Mouse (Mus musculus) midbrain, embryonic 11.5 days (tissue): Measurements from ENCODE around the gene E2f3. TPM values are rescaled to one million over a fixed set of nuclear protein-coding genes. Genes with fewer than 3 reads are reported as not detected.

Source experiments
- ATAC-seq: fragments of 200-750 bp; cut with Nextera tagmentation; 2 replicates; pipeline ENCODE4 v1.8.0; 2017; ENCODE audit warnings: moderate TSS enrichment, moderate library complexity; ENCODE audit not compliant: low FRiP score
- DNase-seq: peaks from one replicate; pipeline ENCODE4 v3.0.0; 2015; ENCODE audit warnings: low spot score; ENCODE audit errors: missing footprints
- H3K27ac ChIP-seq: fragments of 300-500 bp; sonication (generic); 2 replicates; pipeline ENCODE4 v1.5.1; 2014; ENCODE audit warnings: low read depth, low read length
- H3K27me3 ChIP-seq: fragments of 300-500 bp; sonication (generic); 2 replicates; pipeline ENCODE4 v1.6.1; 2014; ENCODE audit warnings: mild to moderate bottlenecking, low read length, moderate library complexity, mixed read lengths; ENCODE audit not compliant: control insufficient read depth, insufficient read depth
- H3K36me3 ChIP-seq: fragments of 300-500 bp; sonication (generic); 2 replicates; pipeline ENCODE4 v1.6.1; 2014; ENCODE audit warnings: mild to moderate bottlenecking, low read length, moderate library complexity, mixed read lengths; ENCODE audit not compliant: control insufficient read depth, insufficient read depth
- H3K4me1 ChIP-seq: fragments of 300-500 bp; sonication (generic); 2 replicates; pipeline ENCODE4 v1.6.1; 2014; ENCODE audit warnings: low read length; ENCODE audit not compliant: control insufficient read depth, insufficient read depth
- H3K4me2 ChIP-seq: fragments of 300-500 bp; sonication (generic); 2 replicates; pipeline ENCODE4 v1.6.1; 2014; ENCODE audit warnings: mild to moderate bottlenecking, moderate library complexity
- H3K4me3 ChIP-seq: fragments of 300-500 bp; sonication (generic); 2 replicates; pipeline ENCODE4 v1.5.1; 2014; ENCODE audit warnings: low read depth, low read length
- H3K9ac ChIP-seq: fragments of 300-500 bp; sonication (generic); 2 replicates; pipeline ENCODE4 v1.6.1; 2014; ENCODE audit warnings: low read length
- H3K9me3 ChIP-seq: fragments of 300-500 bp; sonication (generic); 2 replicates; pipeline ENCODE4 v1.6.1; 2016; ENCODE audit warnings: low read length; ENCODE audit not compliant: control insufficient read depth
- WGBS: fragments of 180-500 bp; shearing (Covaris S2); extraction: QIAGEN DNeasy Blood & Tissue Kit; methylation state at CpG from one replicate; pipeline ENCODE4 v1.1.7; 2014; 5-methylcytosine and 5-hydroxymethylcytosine counted together
- polyA plus RNA-seq: library from polyadenylated mRNA; unstranded; fragments of >200 nt; fragmentation: Nextera tagmentation; extraction: Ambion mirVana; gene quantifications from 2 replicates; pipeline ENCODE4 v1.2.1, GENCODE M21; 2014

E2f3 gene
- polyA plus RNA-seq, 1 experiment from 2014 or later = 17.7 TPM

GRCm38 (mm10) chr13:30008738-30009137 lies 22.9 kb upstream of the E2f3 start:
- no peak overlapping the region for H3K27ac ChIP-seq
- 88% methylated on average over 3 of the region's 3 CpGs for WGBS
- DNase-seq (no peak), ATAC-seq (no peak)
- no peak overlapping the region for H3K4me3 ChIP-seq
- H3K27me3 ChIP-seq = no peaks in the 10 kb centered on the region
- H3K4me2 ChIP-seq = no peak overlapping the region
- no peaks in the 10 kb centered on the region for H3K9me3 ChIP-seq
- no peaks in the 10 kb centered on the region for H3K36me3 ChIP-seq
- no peak overlapping the region for H3K9ac ChIP-seq
- no peaks in the 10 kb centered on the region for H3K4me1 ChIP-seq

- ATAC-seq (no peak), DNase-seq (no peak)
- Histone ChIP-seq H3K36me3 (no peaks in the 10 kb centered on the region), H3K27ac (no peak overlapping the region), H3K4me2 (no peak overlapping the region), H3K9ac (no peak overlapping the region), H3K4me3 (no peak overlapping the region), H3K4me1 (no peaks in the 10 kb centered on the region), H3K27me3 (no peaks in the 10 kb centered on the region), H3K9me3 (no peaks in the 10 kb centered on the region)
- 92% methylated on average over 3 of the region's 3 CpGs for WGBS
Observed at GRCm38 (mm10) chr13:30005422-30005821, 19.6 kb upstream of the E2f3 start.

- H3K4me3 ChIP-seq = no peak overlapping the region
- no peak for ATAC-seq
- WGBS = 89% methylated on average over 5 of the region's 5 CpGs
Observed at GRCm38 (mm10) chr13:30004849-30005248, 19.0 kb upstream of the E2f3 start.

GRCm38 (mm10) chr13:30003169-30003568 lies 17.3 kb upstream of the E2f3 start:
- Histone ChIP-seq H3K4me2 (no peak overlapping the region), H3K36me3 (no peaks in the 10 kb centered on the region), H3K4me1 (no peaks in the 10 kb centered on the region), H3K27ac (no peak overlapping the region), H3K9ac (no peak overlapping the region), H3K4me3 (no peak overlapping the region), H3K9me3 (no peaks in the 10 kb centered on the region), H3K27me3 (no peaks in the 10 kb centered on the region)
- DNase-seq (no peak), ATAC-seq (no peak)
- WGBS = 65% methylated on average over 11 of the region's 11 CpGs

More at GRCm38 (mm10) chr13:30004849-30005248, 19.0 kb upstream of the E2f3 start:
- Histone ChIP-seq H3K27me3 (no peaks in the 10 kb centered on the region), H3K9ac (no peak overlapping the region), H3K4me2 (no peak overlapping the region), H3K9me3 (no peaks in the 10 kb centered on the region), H3K27ac (no peak overlapping the region), H3K36me3 (no peaks in the 10 kb centered on the region), H3K4me1 (no peaks in the 10 kb centered on the region)
- DNase-seq = no peak

- no peak for DNase-seq
- no peaks in the 10 kb centered on the region for H3K27me3 ChIP-seq
- H3K9ac ChIP-seq = no peak overlapping the region
- H3K9me3 ChIP-seq = no peaks in the 10 kb centered on the region
- WGBS = 68% methylated on average over 5 of the region's 5 CpGs
- H3K4me2 ChIP-seq = no peak overlapping the region
- no peaks in the 10 kb centered on the region for H3K36me3 ChIP-seq
- ATAC-seq = no peak
- H3K27ac ChIP-seq = no peak overlapping the region
- no peak overlapping the region for H3K4me3 ChIP-seq
- no peaks in the 10 kb centered on the region for H3K4me1 ChIP-seq
Observed at GRCm38 (mm10) chr13:30001041-30001440, 15.2 kb upstream of the E2f3 start.

GRCm38 (mm10) chr13:29987956-29988355 lies 2.1 kb upstream of the E2f3 start:
- Histone ChIP-seq H3K27me3 (no peaks in the 10 kb centered on the region), H3K4me2 (no peak overlapping the region), H3K9me3 (no peaks in the 10 kb centered on the region), H3K9ac (no peak overlapping the region), H3K36me3 (no peaks in the 10 kb centered on the region), H3K27ac (no peak overlapping the region), H3K4me1 (peaks cover 6% of the 10 kb centered on the region; the same call in 1 of the 2 replicates), H3K4me3 (no peak overlapping the region)
- DNase-seq (no peak), ATAC-seq (no peak)
- WGBS = 88% methylated on average over 6 of the region's 6 CpGs

GRCm38 (mm10) chr13:29986756-29987120 lies 875 bp upstream of the E2f3 start:
- H3K4me2 ChIP-seq = peak overlapping the region; percentile 54
- no peaks in the 10 kb centered on the region for H3K36me3 ChIP-seq
- DNase-seq (no peak), ATAC-seq (no peak)
- H3K27me3 ChIP-seq = no peaks in the 10 kb centered on the region
- H3K27ac ChIP-seq = no peak overlapping the region
- H3K9ac ChIP-seq = peak overlapping the region; percentile 56
- H3K4me1 ChIP-seq = peaks cover 10% of the 10 kb centered on the region; the same call in 1 of the 2 replicates
- WGBS = 21% methylated on average over 9 of the region's 9 CpGs
- H3K4me3 ChIP-seq = peak overlapping the region; percentile 96
- H3K9me3 ChIP-seq = no peaks in the 10 kb centered on the region

GRCm38 (mm10) chr13:29985101-29985854 lies 585 bp downstream of the E2f3 start:
- no peak for DNase-seq
- WGBS = under 1% methylated on average over 60 of the region's 62 CpGs
- Histone ChIP-seq H3K9ac (peak overlapping the region; percentile 100), H3K27me3 (no peaks in the 10 kb centered on the region), H3K4me1 (peaks cover 10% of the 10 kb centered on the region; the same call in 1 of the 2 replicates), H3K9me3 (no peaks in the 10 kb centered on the region), H3K4me2 (peak overlapping the region; percentile 69), H3K36me3 (no peaks in the 10 kb centered on the region), H3K4me3 (peak overlapping the region; percentile 96), H3K27ac (peak overlapping the region; percentile 92)
- peak; percentile 3; the same call in 1 of the 2 replicates for ATAC-seq

- H3K9ac ChIP-seq = peak overlapping the region; percentile 100
- H3K4me3 ChIP-seq = peak overlapping the region; percentile 96
- H3K9me3 ChIP-seq = no peaks in the 10 kb centered on the region
- no peaks in the 10 kb centered on the region for H3K27me3 ChIP-seq
- DNase-seq (peak; percentile 96), ATAC-seq (peak; percentile 53)
- peak overlapping the region; percentile 69 for H3K4me2 ChIP-seq
- no peaks in the 10 kb centered on the region for H3K36me3 ChIP-seq
- H3K27ac ChIP-seq = peak overlapping the region; percentile 92
- 0% methylated on average over 20 of the region's 69 CpGs for WGBS
- peaks cover 12% of the 10 kb centered on the region; the same call in 1 of the 2 replicates for H3K4me1 ChIP-seq
Observed at GRCm38 (mm10) chr13:29984286-29985100, 1.4 kb downstream of the E2f3 start.
